11 mouse cellular contexts compared by ENCODE assay signal in the genomic region with DNA sequence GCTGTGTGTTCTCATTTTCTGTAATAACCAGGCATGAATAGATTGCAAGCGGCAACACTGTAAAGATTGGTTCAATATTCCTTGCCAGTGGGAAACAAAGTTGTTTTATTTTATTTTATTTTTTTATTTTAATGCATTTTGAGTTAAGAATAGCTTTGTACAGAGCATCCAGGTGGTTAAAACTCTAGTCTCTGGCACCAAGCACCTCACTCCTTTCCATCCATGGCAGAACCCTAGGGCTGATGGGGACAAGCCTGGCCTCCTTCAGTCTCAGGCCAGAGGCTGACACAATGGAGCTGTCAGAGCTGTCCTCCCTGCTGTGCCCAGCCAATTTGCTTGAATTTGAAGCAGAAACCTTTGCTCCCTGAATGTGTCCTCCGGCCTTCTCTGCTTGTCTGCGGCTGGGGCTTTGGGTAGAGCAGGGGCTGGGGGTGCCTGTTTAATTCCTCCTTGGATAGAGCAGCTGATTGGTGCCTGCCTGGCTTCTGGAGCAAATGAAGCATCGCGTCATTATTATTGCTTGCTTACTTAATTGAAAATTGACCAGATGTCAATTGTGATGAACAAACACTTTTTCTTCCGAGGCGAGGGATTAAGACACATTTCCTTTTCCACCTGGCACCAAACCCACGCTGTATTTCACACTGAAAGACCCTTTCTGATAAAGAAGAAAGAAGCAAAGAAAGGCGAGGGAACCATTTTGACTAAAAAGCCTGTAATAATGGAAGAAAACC. TPM values are rescaled to one million over a fixed set of nuclear protein-coding genes. Genes with fewer than 3 reads are reported as not detected.
DNase-seq lines count a peak whose midpoint lies in the region; ATAC-seq lines count a peak whose summit lies in the region.
"Had no signal": no experiment of that assay in that cellular context is flagged by ENCODE, and none has a peak within 500 bp of the region (broad histone marks: within the 10 kb centered on the region; RNA-seq: fewer than 3 reads in every experiment).

No protein-coding gene starts in this region.

- H3K4me3 ChIP-seq in forebrain, embryonic 16.5 days (replicated peaks; ENCODE audit: low read length) = no peak overlapping the region
- H3K4me3 ChIP-seq in midbrain, embryonic 15.5 days = no peak overlapping the region
- H3K4me3 ChIP-seq: embryonic facial prominence, embryonic 15.5 days; heart, embryonic 12.5 days had no signal

- H3K27me3 ChIP-seq in forebrain, embryonic 16.5 days (replicated peaks; ENCODE audit: control insufficient read depth, insufficient read depth, low read length) = no peaks in the 10 kb centered on the region
- H3K27me3 ChIP-seq in midbrain, embryonic 15.5 days (replicated peaks) = 0 out of 2 replicates have a peak, but pooled peaks cover 2% of the 10 kb centered on the region

- WGBS in forebrain, embryonic 16.5 days = 8% methylated on average over 9 of the region's 9 CpGs
- 18% methylated on average over 9 of the region's 9 CpGs for WGBS in midbrain, embryonic 15.5 days

- peaks cover 19% of the 10 kb centered on the region for H3K4me1 ChIP-seq in forebrain, embryonic 16.5 days (replicated peaks; ENCODE audit: control insufficient read depth, insufficient read depth, low read length)
- peaks cover 10% of the 10 kb centered on the region for H3K4me1 ChIP-seq in midbrain, embryonic 15.5 days
- H3K4me1 ChIP-seq: embryonic facial prominence, embryonic 15.5 days had no signal

- peak overlapping the region; percentile 87 for H3K27ac ChIP-seq in forebrain, embryonic 16.5 days (ENCODE audit: low read length)
- peak overlapping the region; percentile 82 for H3K27ac ChIP-seq in midbrain, embryonic 15.5 days
- H3K27ac ChIP-seq: embryonic facial prominence, embryonic 15.5 days; kidney, postnatal 0 days had no signal

- peak overlapping the region; percentile 31 for H3K4me2 ChIP-seq in forebrain, embryonic 16.5 days (ENCODE audit: low read length)
- H3K4me2 ChIP-seq in midbrain, embryonic 15.5 days = peak overlapping the region; percentile 6; the same call in 1 of the 2 replicates
- H3K4me2 ChIP-seq: embryonic facial prominence, embryonic 15.5 days; heart, embryonic 12.5 days had no signal

- intact Hi-C loops in left cerebral cortex, postnatal 36 days (cut with DNase I) = loop anchor here (2.0 to 5.0 kb wide), 3 partner anchors 268 to 300 kb away; no protein-coding TSS in a partner anchor

- peak; percentile 18 for DNase-seq in cerebellum, adult 11 months
- no peak for DNase-seq in cerebellum, postnatal 36 days
- DNase-seq in cerebellum, postnatal 10 days = peak; percentile 84 to 90
- DNase-seq in adrenal gland, adult (ENCODE audit: inconsistent age in 2 of 2, low spot score in 1 of 2) = no peak
- DNase-seq in spleen, postnatal 10 days (ENCODE audit: low spot score in 2 of 2) = no peak
- no peak for DNase-seq in left cerebral cortex, postnatal 36 days (ENCODE audit: low spot score in 2 of 2)

- ATAC-seq in forebrain, embryonic 16.5 days = peak; percentile 91
- ATAC-seq in midbrain, embryonic 15.5 days (replicated peaks) = peak; percentile 82

- H3K9me3 ChIP-seq in forebrain, embryonic 16.5 days (ENCODE audit: control insufficient read depth, low read length) = no peaks in the 10 kb centered on the region
- no peaks in the 10 kb centered on the region for H3K9me3 ChIP-seq in midbrain, embryonic 15.5 days
- H3K9me3 ChIP-seq: embryonic facial prominence, embryonic 15.5 days; heart, embryonic 12.5 days had no signal

- no peaks in the 10 kb centered on the region for H3K36me3 ChIP-seq in forebrain, embryonic 16.5 days (ENCODE audit: control insufficient read depth, insufficient read depth)
- no peaks in the 10 kb centered on the region for H3K36me3 ChIP-seq in midbrain, embryonic 15.5 days (replicated peaks)
- H3K36me3 ChIP-seq: embryonic facial prominence, embryonic 15.5 days; heart, embryonic 12.5 days had no signal

- peak overlapping the region; percentile 36 for H3K9ac ChIP-seq in forebrain, embryonic 16.5 days (replicated peaks; ENCODE audit: low read depth, low read length)
- 0 out of 2 replicates have a peak overlapping the region, but pooled peaks have one; percentile 15 for H3K9ac ChIP-seq in midbrain, embryonic 15.5 days
- H3K9ac ChIP-seq: embryonic facial prominence, embryonic 15.5 days; heart, embryonic 12.5 days had no signal

RNA-seq across cellular contexts. Expression of a gene that starts 46.4 kb away (rescaled TPM):
- polyA plus RNA-seq in forebrain, embryonic 16.5 days (2015; fragmentation: Nextera tagmentation; extraction: Ambion mirVana) = 17.8 and 24.6 TPM in 2 replicates
- polyA plus RNA-seq in midbrain, embryonic 15.5 days (2015; fragmentation: Nextera tagmentation; extraction: Ambion mirVana) = 20.9 and 27.4 TPM in 2 replicates
- total RNA-seq in left cerebral cortex, postnatal 36 days (2021) = 1 to 10 TPM; 7.4 to 8.5 TPM

RNA-seq across cellular contexts. Expression of a gene that starts 56.6 kb away (rescaled TPM):
- 0.58 and 0.60 TPM in 2 replicates for polyA plus RNA-seq in forebrain, embryonic 16.5 days (2015; fragmentation: Nextera tagmentation; extraction: Ambion mirVana)
- polyA plus RNA-seq in midbrain, embryonic 15.5 days (2015; fragmentation: Nextera tagmentation; extraction: Ambion mirVana) = 0.37 and 0.43 TPM in 2 replicates
- total RNA-seq in left cerebral cortex, postnatal 36 days (2021) = 1 to 10 TPM; 3.7 to 3.9 TPM
- polyA plus RNA-seq: kidney, postnatal 0 days had no signal

Comparison
In these comparisons a context has a peak if more than half of its experiments do, and no peak if none do; other contexts are left out.
1. DNase-seq: peak in cerebellum, adult 11 months (single experiment) and cerebellum, postnatal 10 days (2 of 2); none in cerebellum, postnatal 36 days (0 of 2), adrenal gland, adult (0 of 2), spleen, postnatal 10 days (0 of 2) and left cerebral cortex, postnatal 36 days (0 of 2).